Mouse (Mus musculus) embryo, embryonic 10.5 days (tissue): ENCODE results near the gene Cwc27.

Experiments
- DNase-seq: peaks from one replicate; pipeline ENCODE4 v3.0.0-alpha.2; 2015; ENCODE audit warnings: low spot score

Cwc27 gene

GRCm38 (mm10) chr13:104611296-104611695, 205.6 kb downstream of the Cwc27 start:
- no peak for DNase-seq

DNA sequence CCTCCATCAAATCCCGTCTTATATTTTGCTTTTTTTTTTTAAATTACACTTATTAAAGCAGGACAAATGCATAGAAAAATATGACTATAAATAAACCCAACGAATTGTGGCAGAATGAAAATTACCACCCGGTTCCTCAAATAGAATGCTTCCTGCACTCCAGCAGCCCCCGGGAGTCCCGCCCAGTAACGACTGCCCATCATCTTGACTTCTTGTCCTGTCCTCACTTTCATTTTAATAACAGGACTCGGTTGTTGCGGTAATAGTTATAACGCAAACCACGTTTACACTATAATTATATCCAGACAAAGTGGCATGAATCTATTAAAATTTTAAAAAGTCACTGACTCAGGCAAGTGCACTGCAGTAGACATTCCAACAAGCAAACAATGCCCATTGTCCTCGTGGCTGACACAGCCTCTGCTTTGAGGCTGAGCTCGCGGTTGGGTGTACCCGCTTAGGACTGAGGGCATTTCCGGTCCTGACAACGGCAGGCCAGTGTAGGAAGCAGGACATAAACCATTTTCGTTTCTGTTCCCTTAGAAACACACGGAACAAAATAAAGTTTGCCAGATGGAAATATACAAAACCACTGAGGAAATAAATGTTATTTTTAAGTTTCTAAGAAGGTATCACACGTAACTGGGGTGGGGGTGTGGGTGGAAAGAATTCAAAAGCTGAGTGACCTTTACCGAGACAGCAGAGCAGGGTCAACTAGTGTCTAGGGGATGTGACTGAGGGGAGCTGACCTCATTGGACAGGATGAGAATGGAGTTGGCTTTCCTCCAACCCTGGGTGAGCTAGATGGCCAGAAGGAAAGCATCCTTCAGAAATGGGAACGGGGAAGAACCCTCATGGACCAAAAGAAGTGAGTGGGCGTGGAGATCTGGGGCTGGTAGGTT, 206.5 kb downstream of the Cwc27 start:
- DNase-seq = no peak

DNA sequence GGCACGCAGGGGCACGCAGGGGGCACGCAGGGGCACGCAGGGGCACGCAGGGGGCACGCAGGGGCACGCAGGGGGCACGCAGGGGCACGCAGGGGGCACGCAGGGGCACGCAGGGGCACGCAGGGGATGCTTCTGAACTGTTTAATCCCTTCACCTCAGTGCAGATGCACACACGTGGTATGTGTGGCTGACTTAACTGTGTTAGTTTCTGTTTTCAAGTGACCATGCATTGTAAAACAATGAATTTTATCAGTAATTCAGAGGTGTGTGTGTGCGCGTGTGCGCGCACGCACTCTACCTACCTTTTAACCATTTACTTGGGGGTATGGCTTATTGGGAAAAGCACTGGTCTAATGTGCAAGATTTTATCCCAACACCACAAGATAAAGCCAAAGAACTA, 208.4 kb downstream of the Cwc27 start:
- DNase-seq = no peak

GRCm38 (mm10) chr13:104606786-104607580, 210.0 kb downstream of the Cwc27 start:
- no peak for DNase-seq

DNA sequence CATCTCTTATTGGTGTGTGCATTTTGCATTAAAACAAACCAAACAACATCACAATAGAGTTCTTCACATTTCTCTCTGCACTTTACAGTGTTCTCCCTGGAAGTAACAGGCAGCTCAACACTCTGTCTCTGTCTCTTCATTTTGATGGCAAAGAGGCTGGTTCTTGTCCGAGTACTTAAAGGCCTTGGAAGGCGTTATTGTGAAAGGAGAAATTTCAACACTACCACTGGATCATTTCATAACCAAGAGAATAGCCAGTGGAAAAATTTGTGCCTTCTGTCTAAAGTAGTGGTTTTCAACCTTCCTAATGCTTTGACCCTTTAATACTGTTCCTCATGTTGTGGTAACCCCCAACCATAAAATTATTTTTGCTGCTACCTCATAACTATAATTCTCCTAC, 211.8 kb downstream of the Cwc27 start:
- DNase-seq = no peak

DNA sequence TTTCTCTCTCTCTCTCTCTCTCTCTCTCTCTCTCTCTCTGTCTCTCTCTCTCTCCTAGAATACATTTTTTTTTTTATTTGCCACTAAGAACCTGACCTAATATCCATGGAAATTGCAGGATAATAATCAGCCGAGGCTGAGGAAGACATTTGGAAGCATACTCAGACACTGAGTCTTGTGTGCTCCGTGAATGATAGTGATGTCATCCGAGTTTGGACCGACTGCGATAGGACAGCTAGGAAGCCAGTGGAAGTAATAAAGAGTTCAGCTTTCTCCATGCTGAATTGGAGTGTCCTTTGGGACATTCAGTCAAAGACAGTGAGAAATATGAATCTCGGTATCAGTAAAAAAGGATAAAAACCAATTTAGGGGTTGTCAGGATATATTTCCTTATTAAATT, 214.7 kb downstream of the Cwc27 start:
- DNase-seq = no peak

GRCm38 (mm10) chr13:104601783-104602182, 215.2 kb downstream of the Cwc27 start:
- no peak for DNase-seq

DNA sequence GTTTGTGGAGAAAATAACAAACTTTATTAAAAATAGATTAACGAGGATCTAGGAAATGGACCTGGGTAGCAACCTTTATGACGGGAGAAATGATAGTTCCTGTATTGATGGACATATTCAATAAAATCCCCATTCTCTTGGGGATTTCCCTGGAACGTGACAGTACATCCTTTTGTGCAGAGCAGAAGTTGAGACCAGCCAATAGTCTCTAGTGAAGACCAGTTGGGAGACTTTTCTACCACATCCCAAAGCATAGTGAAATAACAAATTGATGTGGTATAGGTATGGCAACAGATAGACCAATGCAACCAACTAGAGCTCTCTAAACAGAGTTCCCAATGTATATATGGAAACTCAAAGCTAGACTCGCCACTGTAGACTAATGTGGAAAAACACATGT, 220.7 kb downstream of the Cwc27 start:
- DNase-seq = no peak

DNA sequence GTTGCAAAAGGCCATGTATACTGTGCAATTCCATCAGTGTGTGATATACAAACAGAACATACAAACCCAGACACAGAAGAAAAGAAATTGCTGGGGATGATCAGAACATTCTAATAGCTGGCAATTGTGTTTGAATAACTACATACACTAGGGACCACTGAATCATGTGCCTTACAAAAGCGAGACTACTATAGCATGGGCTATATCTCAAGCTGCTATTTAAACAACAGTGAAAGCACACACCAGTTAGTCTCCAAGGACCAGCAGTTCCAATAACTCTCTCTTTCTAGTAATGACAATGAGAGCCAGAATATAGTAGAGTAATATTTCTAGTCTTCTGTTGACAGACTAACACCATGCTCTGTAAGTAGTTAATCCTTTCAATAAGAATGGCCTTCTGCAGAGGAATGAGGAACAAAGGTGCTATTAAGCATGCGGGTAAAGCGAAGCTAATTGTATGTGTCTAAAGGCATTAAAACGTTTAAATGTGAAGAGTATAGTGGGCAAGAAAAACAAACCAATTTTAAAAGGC, 222.1 kb downstream of the Cwc27 start:
- DNase-seq = no peak

- DNase-seq = no peak
Measured at GRCm38 (mm10) chr13:104590931-104591330, 226.0 kb downstream of the Cwc27 start.

DNA sequence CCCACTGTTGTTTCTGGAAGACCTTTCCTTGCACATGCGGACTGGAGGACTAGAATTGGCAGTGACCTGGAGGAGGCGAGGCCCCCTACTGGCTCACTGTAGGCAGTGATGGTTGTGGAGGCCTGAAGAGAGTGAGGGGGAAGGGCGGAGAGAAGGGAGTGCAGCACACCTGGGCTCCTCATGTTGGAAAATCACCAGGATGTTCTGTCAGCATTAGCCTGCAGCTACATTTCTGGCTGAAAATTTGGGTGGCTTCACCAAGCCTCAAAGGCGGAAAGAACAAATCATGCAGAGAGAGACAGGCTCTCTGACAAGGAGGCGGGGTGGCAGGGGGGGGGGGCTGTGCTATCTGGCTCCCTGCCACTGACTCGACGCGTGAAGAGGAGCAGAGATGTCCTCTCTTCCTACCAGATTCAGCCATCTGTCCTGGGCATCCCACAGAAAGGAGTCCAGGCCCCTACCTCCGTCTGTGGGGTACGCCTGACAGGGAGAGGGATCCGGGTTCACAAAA, 226.8 kb downstream of the Cwc27 start:
- no peak for DNase-seq

- no peak for DNase-seq
Measured at GRCm38 (mm10) chr13:104588383-104588782, 228.6 kb downstream of the Cwc27 start.
